Mouse (Mus musculus) midbrain, embryonic 10.5 days (tissue): ENCODE results near the gene Cd37. TPM values are rescaled to one million over a fixed set of nuclear protein-coding genes. Genes with fewer than 3 reads are reported as not detected.

Source experiments
- DNase-seq: peaks from one replicate; pipeline ENCODE4 v3.0.0-alpha.2; 2017; ENCODE audit warnings: low spot score
- H3K27ac ChIP-seq: fragments of 300-500 bp; sonication (generic); replicated peaks from 2 replicates; pipeline ENCODE4 v1.5.1; 2016; ENCODE audit warnings: mild to moderate bottlenecking
- H3K27me3 ChIP-seq: fragments of 300-500 bp; sonication (generic); 2 replicates; pipeline ENCODE4 v1.6.1; 2016; ENCODE audit warnings: low read depth, mild to moderate bottlenecking; ENCODE audit not compliant: poor library complexity, severe bottlenecking
- H3K36me3 ChIP-seq: fragments of 300-500 bp; sonication (generic); 2 replicates; pipeline ENCODE4 v1.6.1; 2016; ENCODE audit warnings: mild to moderate bottlenecking, moderate library complexity
- H3K4me1 ChIP-seq: fragments of 300-500 bp; sonication (generic); 2 replicates; pipeline ENCODE4 v1.6.1; 2016
- H3K4me3 ChIP-seq: fragments of 300-500 bp; sonication (generic); 2 replicates; pipeline ENCODE4 v1.5.1; 2016; ENCODE audit warnings: mild to moderate bottlenecking, moderate library complexity
- H3K9me3 ChIP-seq: fragments of 300-500 bp; sonication (generic); replicated peaks from 2 replicates; pipeline ENCODE4 v1.6.1; 2016; ENCODE audit warnings: mild to moderate bottlenecking
- WGBS: fragments of 180-500 bp; shearing (Covaris S2); methylation state at CpG from one replicate; pipeline ENCODE4 v1.1.7; 2016; 5-methylcytosine and 5-hydroxymethylcytosine counted together
- polyA plus RNA-seq: library from polyadenylated mRNA; unstranded; fragments of >200 nt; fragmentation: Nextera tagmentation; extraction: Ambion mirVana; gene quantifications from 2 replicates; pipeline ENCODE4 v1.2.1, GENCODE M21; 2016

The Cd37 gene
- polyA plus RNA-seq, 1 experiment from 2014 or later: 0.43 TPM

- 90% methylated on average over 8 of the region's 8 CpGs for WGBS
- H3K36me3 ChIP-seq: no peaks in the 10 kb centered on the region
- no peak overlapping the region for H3K27ac ChIP-seq
- 0 out of 2 replicates have a peak, but pooled peaks cover 6% of the 10 kb centered on the region for H3K4me1 ChIP-seq
- no peak for DNase-seq
- no peaks in the 10 kb centered on the region for H3K9me3 ChIP-seq
- H3K4me3 ChIP-seq: no peak overlapping the region
- no peaks in the 10 kb centered on the region; the same call in 1 of the 2 replicates for H3K27me3 ChIP-seq
These were observed 14.9 kb upstream of the Cd37 start for GRCm38 (mm10) chr7:45253806-45254205.

GRCm38 (mm10) chr7:45247666-45248065, 8.8 kb upstream of the Cd37 start:
- H3K27ac ChIP-seq: no peak overlapping the region
- H3K9me3 ChIP-seq: no peaks in the 10 kb centered on the region
- no peaks in the 10 kb centered on the region for H3K4me1 ChIP-seq
- WGBS: 45% methylated on average over 3 of the region's 3 CpGs
- no peak for DNase-seq
- no peaks in the 10 kb centered on the region for H3K36me3 ChIP-seq
- no peak overlapping the region for H3K4me3 ChIP-seq
- H3K27me3 ChIP-seq: 0 out of 2 replicates have a peak, but pooled peaks cover 6% of the 10 kb centered on the region

DNA sequence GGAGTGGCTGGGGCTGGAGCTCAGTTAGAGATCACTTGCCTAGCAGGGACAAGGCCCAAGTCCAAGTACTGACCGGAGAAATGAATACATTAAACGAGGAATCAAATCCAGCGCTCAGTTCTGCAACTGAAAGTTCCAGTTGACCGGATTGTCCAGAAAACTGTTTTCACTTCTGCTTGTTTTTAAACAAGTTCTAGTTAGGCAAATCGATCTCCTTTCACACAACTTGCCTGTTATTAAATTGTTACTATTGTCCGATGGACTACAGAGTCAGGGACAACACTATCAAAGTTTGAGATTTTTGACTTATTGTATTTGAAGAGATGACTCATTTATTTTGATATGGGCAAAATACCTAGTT, 2.5 kb upstream of the Cd37 start:
- H3K27ac ChIP-seq: peak overlapping the region; percentile 75
- H3K27me3 ChIP-seq: peaks cover 66% of the 10 kb centered on the region
- WGBS: 79% methylated on average over 6 of the region's 6 CpGs
- H3K4me1 ChIP-seq: peaks cover 20% of the 10 kb centered on the region
- no peak for DNase-seq
- H3K4me3 ChIP-seq: peak overlapping the region; percentile 49; the same call in 1 of the 2 replicates
- no peaks in the 10 kb centered on the region for H3K9me3 ChIP-seq
- no peaks in the 10 kb centered on the region for H3K36me3 ChIP-seq

GRCm38 (mm10) chr7:45240633-45241388, 1.9 kb upstream of the Cd37 start, which contains the start of gene Slc6a16:
Gene Slc6a16, plus strand, starts transcription at chr7:45241085.
- 9% methylated on average over 53 of the region's 53 CpGs for WGBS
- peak; percentile 64 for DNase-seq
- no peaks in the 10 kb centered on the region for H3K36me3 ChIP-seq
- peaks cover 71% of the 10 kb centered on the region for H3K27me3 ChIP-seq
- H3K4me1 ChIP-seq: peaks cover 23% of the 10 kb centered on the region
- peak within 1 kb of the TSS; percentile 75 for H3K27ac ChIP-seq
- no peaks in the 10 kb centered on the region for H3K9me3 ChIP-seq
- H3K4me3 ChIP-seq: peak within 1 kb of the TSS; percentile 49

DNA sequence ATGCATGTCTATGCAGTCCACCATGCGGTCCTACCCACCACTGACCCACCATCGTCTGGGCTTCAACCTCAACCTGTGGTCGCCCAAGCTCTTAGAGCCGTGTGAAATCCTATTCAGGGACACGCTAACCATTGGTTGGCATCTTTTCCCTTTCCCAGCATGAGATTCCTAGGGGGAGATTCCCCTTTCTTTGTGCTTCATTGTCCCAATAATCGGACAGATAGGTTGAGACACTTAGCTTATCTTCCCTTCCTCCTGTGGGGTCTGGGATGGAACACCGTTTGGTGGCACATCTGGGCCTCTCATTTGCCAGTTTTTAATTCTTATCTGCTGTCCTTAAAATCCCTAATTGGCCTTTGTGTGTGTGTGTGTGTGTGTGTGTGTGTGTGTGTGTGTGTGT, 1.2 kb upstream of the Cd37 start:
- WGBS: 71% methylated on average over 7 of the region's 7 CpGs
- Histone ChIP-seq H3K27ac (no peak overlapping the region), H3K27me3 (peaks cover 78% of the 10 kb centered on the region), H3K9me3 (no peaks in the 10 kb centered on the region), H3K36me3 (no peaks in the 10 kb centered on the region), H3K4me1 (peaks cover 30% of the 10 kb centered on the region), H3K4me3 (no peak overlapping the region)
- no peak for DNase-seq

- Histone ChIP-seq H3K27ac (no peak overlapping the region), H3K27me3 (peaks cover 83% of the 10 kb centered on the region), H3K4me1 (peaks cover 51% of the 10 kb centered on the region), H3K4me3 (no peak overlapping the region), H3K36me3 (peaks cover 12% of the 10 kb centered on the region), H3K9me3 (no peaks in the 10 kb centered on the region)
- no peak for DNase-seq
- 73% methylated on average over 17 of the region's 17 CpGs for WGBS
These were observed 892 bp downstream of the Cd37 start for GRCm38 (mm10) chr7:45237747-45238699.

DNA sequence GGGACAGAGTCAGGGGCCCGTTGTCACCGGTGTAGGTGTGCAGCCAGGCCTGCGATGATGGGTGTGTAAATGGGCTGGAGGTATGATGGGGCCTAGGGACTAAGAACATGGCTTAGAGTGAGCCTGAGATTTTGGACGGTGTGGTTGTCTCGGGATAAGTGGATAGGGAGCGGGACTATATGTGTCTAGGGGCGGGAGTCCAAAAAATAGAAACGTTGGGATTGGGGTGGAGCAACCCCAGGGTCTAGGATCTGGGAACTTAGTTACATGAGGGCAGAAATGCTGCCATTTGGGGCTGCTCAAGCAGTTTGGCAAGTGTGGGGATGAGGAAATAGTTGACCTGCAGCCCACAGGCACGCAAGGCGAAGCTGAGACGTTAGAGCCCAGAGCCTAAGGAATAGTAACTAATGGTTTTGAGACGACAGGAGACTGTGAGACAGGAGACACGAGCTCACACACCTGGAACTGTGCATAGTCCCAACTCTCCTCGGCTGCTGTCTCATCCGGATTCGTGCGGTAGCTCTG, 3.2 kb downstream of the Cd37 start:
- peak; percentile 22 for DNase-seq
- Histone ChIP-seq H3K9me3 (no peaks in the 10 kb centered on the region), H3K27ac (peak overlapping the region; percentile 71), H3K4me3 (peak overlapping the region; percentile 44), H3K36me3 (peaks cover 35% of the 10 kb centered on the region), H3K4me1 (peaks cover 56% of the 10 kb centered on the region), H3K27me3 (peaks cover 78% of the 10 kb centered on the region)
- 24% methylated on average over 17 of the region's 17 CpGs for WGBS

DNA sequence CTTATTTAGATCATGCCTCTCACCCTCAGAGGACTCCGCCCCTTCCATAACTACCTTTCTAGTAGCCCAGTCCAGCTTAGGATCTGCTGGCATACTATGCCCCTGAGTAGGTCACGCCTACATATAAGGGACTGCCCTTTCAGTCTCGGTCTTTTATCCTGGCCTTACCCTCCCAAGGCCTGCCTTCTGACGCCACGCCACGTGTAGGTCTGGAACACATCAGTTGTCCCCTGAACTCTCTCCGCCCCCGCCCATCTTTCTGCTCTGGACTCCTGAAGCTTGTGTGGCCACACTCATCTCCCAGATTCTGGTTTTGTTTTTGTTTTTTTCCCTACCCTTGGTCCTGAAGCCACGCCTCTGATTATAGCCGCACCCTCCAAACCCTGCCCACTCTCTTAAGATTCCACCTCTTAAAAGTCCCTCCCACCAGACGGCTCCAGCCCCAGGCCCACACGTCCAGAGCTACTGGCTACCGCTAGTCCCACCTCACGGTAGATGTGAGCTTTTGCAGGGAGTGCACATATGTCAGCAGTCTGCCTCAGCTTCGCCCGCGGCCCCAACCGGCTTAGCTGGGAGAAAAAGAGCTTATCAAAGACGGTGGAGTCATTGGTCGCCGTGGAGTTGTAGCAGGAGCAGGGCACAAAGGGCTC, 3.9 kb downstream of the Cd37 start:
- Histone ChIP-seq H3K4me3 (peak overlapping the region; percentile 44), H3K27ac (peak overlapping the region; percentile 71), H3K36me3 (peaks cover 41% of the 10 kb centered on the region), H3K9me3 (no peaks in the 10 kb centered on the region), H3K4me1 (peaks cover 51% of the 10 kb centered on the region), H3K27me3 (peaks cover 71% of the 10 kb centered on the region)
- 4% methylated on average over 21 of the region's 21 CpGs for WGBS
- peak; percentile 72 for DNase-seq

GRCm38 (mm10) chr7:45234333-45234841, 4.5 kb downstream of the Cd37 start:
- Histone ChIP-seq H3K27me3 (peaks cover 65% of the 10 kb centered on the region), H3K36me3 (peaks cover 48% of the 10 kb centered on the region), H3K4me3 (peak overlapping the region; percentile 44), H3K4me1 (peaks cover 51% of the 10 kb centered on the region), H3K9me3 (no peaks in the 10 kb centered on the region), H3K27ac (peak overlapping the region; percentile 71)
- peak; percentile 59 for DNase-seq
- WGBS: 7% methylated on average over 29 of the region's 29 CpGs

- H3K27ac ChIP-seq: peak overlapping the region; percentile 71
- peaks cover 58% of the 10 kb centered on the region for H3K27me3 ChIP-seq
- peaks cover 47% of the 10 kb centered on the region for H3K4me1 ChIP-seq
- peaks cover 54% of the 10 kb centered on the region for H3K36me3 ChIP-seq
- H3K4me3 ChIP-seq: peak overlapping the region; percentile 44
- 27% methylated on average over 20 of the region's 20 CpGs for WGBS
- no peaks in the 10 kb centered on the region for H3K9me3 ChIP-seq
- no peak for DNase-seq
These were observed 5.2 kb downstream of the Cd37 start for GRCm38 (mm10) chr7:45233580-45234332.

- Histone ChIP-seq H3K4me1 (peaks cover 46% of the 10 kb centered on the region), H3K9me3 (no peaks in the 10 kb centered on the region), H3K4me3 (no peak overlapping the region), H3K27ac (no peak overlapping the region), H3K27me3 (peaks cover 50% of the 10 kb centered on the region), H3K36me3 (peaks cover 63% of the 10 kb centered on the region)
- 77% methylated on average over 13 of the region's 13 CpGs for WGBS
- no peak for DNase-seq
These were observed 6.0 kb downstream of the Cd37 start for GRCm38 (mm10) chr7:45232716-45233465.
